Mouse (Mus musculus) thymus, adult 2 months (tissue): ENCODE data around the gene Blvrb.

Experiments used
- CTCF ChIP-seq: fragments of 200-500 bp; IDR thresholded peaks from 2 replicates; pipeline ENCODE4 v1.5.1; 2012; ENCODE audit warnings: mild to moderate bottlenecking, control low read depth, low read length, moderate library complexity, borderline replicate concordance; ENCODE audit not compliant: control insufficient read depth, poor library complexity, insufficient read depth; ENCODE audit errors: extremely low read depth
- POLR2A ChIP-seq: fragments of 200-500 bp; IDR thresholded peaks from 2 replicates; pipeline ENCODE4 v1.6.1; 2012; ENCODE audit warnings: mild to moderate bottlenecking, low read length, control low read depth, moderate library complexity; ENCODE audit not compliant: control insufficient read depth, poor library complexity, insufficient read depth; ENCODE audit errors: extremely low read depth

DNA sequence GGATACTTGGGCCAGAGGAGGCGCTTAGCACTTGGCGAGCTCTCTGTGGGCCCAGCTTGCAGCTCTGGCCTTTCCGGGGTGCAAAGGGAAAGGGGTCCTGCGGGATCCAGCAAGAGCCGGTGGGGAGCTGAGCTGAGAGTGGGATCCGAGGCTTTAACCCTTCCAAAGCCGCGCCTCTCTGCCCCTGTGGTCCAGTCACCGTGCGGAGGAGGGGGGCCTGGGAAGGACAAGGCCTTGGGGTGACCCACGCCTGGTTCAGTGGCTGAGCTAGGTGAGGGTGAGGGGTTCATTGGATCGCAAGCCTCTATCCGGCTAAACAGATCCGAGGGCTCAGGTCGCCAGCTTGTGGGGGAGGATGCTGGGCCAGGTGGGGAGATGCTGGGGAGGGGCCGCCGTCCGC, 1.7 kb upstream of the Blvrb start:
- TF ChIP-seq CTCF (no peak), POLR2A (no peak)
